Mouse (Mus musculus) CH12.LX (cell line): Measurements from ENCODE around the gene Mrpl39. TPM values are rescaled to one million over a fixed set of nuclear protein-coding genes. Genes with fewer than 3 reads are reported as not detected.

Source experiments
- DNase-seq: peaks from one replicate; pipeline ENCODE4 v3.0.0-alpha.2; 2013; ENCODE audit errors: extremely low read depth
- H3K27ac ChIP-seq: 2 replicates; pipeline ENCODE4 v1.5.1; 2012; ENCODE audit warnings: low read depth, mild to moderate bottlenecking, control low read depth, moderate library complexity; ENCODE audit not compliant: insufficient read depth
- H3K27me3 ChIP-seq: replicated peaks from 2 replicates; pipeline ENCODE3; 2012; ENCODE audit warnings: inconsistent platforms
- H3K36me3 ChIP-seq, 2 experiments: replicated peaks in 1 of 2; 2 replicates each; pipeline versions ENCODE3 to v1.6.1; 2012; ENCODE audit warnings: inconsistent platforms in 1 of 2, low read length in 1 of 2, mild to moderate bottlenecking in 1 of 2, mixed read lengths in 1 of 2, moderate library complexity in 1 of 2; ENCODE audit not compliant: control insufficient read depth in 1 of 2, insufficient read depth in 1 of 2
- H3K4me1 ChIP-seq, 2 experiments: 2 replicates each; pipeline ENCODE4 v1.6.1; 2012; ENCODE audit warnings: inconsistent platforms in 1 of 2, moderate library complexity in 1 of 2; ENCODE audit not compliant: insufficient read depth in 2 of 2, control insufficient read depth in 1 of 2
- H3K4me2 ChIP-seq: 2 replicates; pipeline ENCODE4 v1.6.1; 2012; ENCODE audit warnings: low read depth, mild to moderate bottlenecking, control low read depth; ENCODE audit not compliant: poor library complexity, insufficient read depth, severe bottlenecking
- H3K4me3 ChIP-seq, 3 experiments: fragments of 150-350 bp in 1 of 3; sonication (generic) in 1 of 3; replicated peaks in 1 of 3; 2 replicates each; pipeline versions ENCODE3 to v1.5.1; 2011 to 2012; ENCODE audit warnings: low read depth in 2 of 3, low read length in 2 of 3, mild to moderate bottlenecking in 2 of 3, moderate library complexity in 2 of 3, control low read depth in 1 of 3, improper control_type of control experiment in 1 of 3, inconsistent platforms in 1 of 3, mixed read lengths in 1 of 3; ENCODE audit not compliant: poor library complexity in 1 of 3
- H3K79me2 ChIP-seq: replicated peaks from 2 replicates; pipeline ENCODE4 v1.6.1; 2012; ENCODE audit warnings: mild to moderate bottlenecking, moderate library complexity; ENCODE audit not compliant: control insufficient read depth, poor library complexity, insufficient read depth, severe bottlenecking; ENCODE audit errors: extremely low read depth
- H3K9ac ChIP-seq: 2 replicates; pipeline ENCODE4 v1.6.1; 2012; ENCODE audit warnings: low read depth, mild to moderate bottlenecking, control low read depth, moderate library complexity; ENCODE audit not compliant: insufficient read depth
- H3K9me3 ChIP-seq: replicated peaks from 2 replicates; pipeline ENCODE3; 2012; ENCODE audit warnings: low read length, inconsistent platforms, mixed read lengths
- CHD1 ChIP-seq: IDR thresholded peaks from 2 replicates; pipeline ENCODE4 v1.6.1; 2012; ENCODE audit warnings: low read depth, low read length, improper control_type of control experiment, inconsistent platforms
- CTCF ChIP-seq, 2 experiments: IDR thresholded peaks in 1 of 2; conservative IDR thresholded peaks in 1 of 2; 2 replicates each; pipeline ENCODE4 v1.5.1; 2011 to 2012; ENCODE audit warnings: low read depth in 2 of 2, low read length in 2 of 2, improper control_type of control experiment in 1 of 2, inconsistent platforms in 1 of 2, mild to moderate bottlenecking in 1 of 2, moderate library complexity in 1 of 2
- ELF1 ChIP-seq: IDR thresholded peaks from 2 replicates; pipeline ENCODE4 v1.6.1; 2014; ENCODE audit warnings: low read depth, mild to moderate bottlenecking, inconsistent platforms, low read length, improper control_type of control experiment
- HCFC1 ChIP-seq: IDR thresholded peaks from 2 replicates; pipeline ENCODE4 v1.6.1; 2012; ENCODE audit warnings: low read depth, mild to moderate bottlenecking, inconsistent platforms, low read length, improper control_type of control experiment
- JUND ChIP-seq: conservative IDR thresholded peaks from 2 replicates; pipeline ENCODE4 v1.6.1; 2011; ENCODE audit warnings: low read depth, low read length, improper control_type of control experiment
- KAT2A ChIP-seq: IDR thresholded peaks from 2 replicates; pipeline ENCODE4 v1.6.1; 2012; ENCODE audit warnings: low read length, improper control_type of control experiment, inconsistent platforms; ENCODE audit not compliant: insufficient replicate concordance
- MAX ChIP-seq: IDR thresholded peaks from 2 replicates; pipeline ENCODE4 v1.6.1; 2011; ENCODE audit warnings: low read length, improper control_type of control experiment
- MAZ ChIP-seq: IDR thresholded peaks from 2 replicates; pipeline ENCODE4 v1.6.1; 2012; ENCODE audit warnings: low read depth, mild to moderate bottlenecking, inconsistent platforms, low read length, improper control_type of control experiment, moderate library complexity
- MXI1 ChIP-seq: IDR thresholded peaks from 2 replicates; pipeline ENCODE4 v1.6.1; 2011; ENCODE audit warnings: mild to moderate bottlenecking, low read depth, low read length, improper control_type of control experiment
- MYC ChIP-seq: IDR thresholded peaks from 2 replicates; pipeline ENCODE4 v1.6.1; 2011; ENCODE audit warnings: low read depth, mild to moderate bottlenecking, improper control_type of control experiment, low read length
- POLR2AphosphoS2 ChIP-seq: IDR thresholded peaks from 2 replicates; pipeline ENCODE4 v1.6.1; 2011; ENCODE audit warnings: low read depth, low read length, improper control_type of control experiment
- SIN3A ChIP-seq: IDR thresholded peaks from 2 replicates; pipeline ENCODE4 v1.6.1; 2012; ENCODE audit warnings: low read length, improper control_type of control experiment, inconsistent platforms
- TBP ChIP-seq: conservative IDR thresholded peaks from 2 replicates; pipeline ENCODE4 v1.6.1; 2011; ENCODE audit warnings: low read depth, low read length, improper control_type of control experiment
- TCF12 ChIP-seq: IDR thresholded peaks from 2 replicates; pipeline ENCODE4 v1.6.1; 2014; ENCODE audit warnings: low read depth, mild to moderate bottlenecking, inconsistent platforms, low read length, improper control_type of control experiment
- UBTF ChIP-seq: IDR thresholded peaks from 2 replicates; pipeline ENCODE4 v1.6.1; 2012; ENCODE audit warnings: low read depth, mild to moderate bottlenecking, inconsistent platforms, low read length, improper control_type of control experiment, moderate library complexity
- USF1 ChIP-seq: IDR thresholded peaks from 2 replicates; pipeline ENCODE4 v1.6.1; 2014; ENCODE audit warnings: low read depth, mild to moderate bottlenecking, inconsistent platforms, low read length, improper control_type of control experiment
- USF2 ChIP-seq: conservative IDR thresholded peaks from 2 replicates; pipeline ENCODE4 v1.6.1; 2011; ENCODE audit warnings: low read depth, low read length, improper control_type of control experiment
- ZC3H11A ChIP-seq: IDR thresholded peaks from 2 replicates; pipeline ENCODE4 v1.6.1; 2012; ENCODE audit warnings: low read depth, mild to moderate bottlenecking, inconsistent platforms, low read length, improper control_type of control experiment
- ZKSCAN1 ChIP-seq: IDR thresholded peaks from 2 replicates; pipeline ENCODE4 v1.6.1; 2012; ENCODE audit warnings: low read depth, inconsistent platforms, low read length, improper control_type of control experiment, borderline replicate concordance
- ZMIZ1 ChIP-seq: IDR thresholded peaks from 2 replicates; pipeline ENCODE4 v1.6.1; 2012; ENCODE audit warnings: low read depth, mild to moderate bottlenecking, inconsistent platforms, low read length, improper control_type of control experiment
- dilution Hi-C: fragments of 300-500 bp; cut with MboI; formaldehyde crosslinking; loops from 2 replicates; pipeline ENCODE4 v1.14.3; 2020; ENCODE audit warnings: low sequenced_read_pairs; ENCODE audit not compliant: extremely low pct_unique_long_range_greater_than_20kb, extremely low pct_ligation_motif_present
- in situ Hi-C: fragments of 300-500 bp; cut with MboI; formaldehyde crosslinking; loops from 3 replicates; pipeline ENCODE4 v1.14.3; 2019; ENCODE audit warnings: low sequenced_read_pairs, low pct_ligation_motif_present, low pct_unique_long_range_greater_than_20kb, mixed read lengths
- polyA plus RNA-seq: library from polyadenylated mRNA; unstranded; fragments of >175 nt; gene quantifications from 2 replicates; pipeline ENCODE4 v1.2.1, GENCODE M21; 2012; ENCODE audit warnings: low read depth; ENCODE audit not compliant: insufficient read length
- total RNA-seq, 2 experiments: library from RNA; depleted of rRNA; stranded (reverse); fragments of 300-350 nt in 1 of 2; fragments of >200 nt in 1 of 2; gene quantifications; 2 replicates each; pipeline ENCODE4 v1.2.3; 2012 to 2014

The Mrpl39 gene
- total and polyA plus RNA-seq, 3 experiments = 102 to 123 (median 110) TPM

GRCm38 (mm10) chr16:84703769-84704660 is 31.5 kb downstream of the Mrpl39 start:
- dilution Hi-C loops = no loop called here
- Histone ChIP-seq H3K4me3 (peak overlapping the region; percentile 82 to 91 (median 82)), H3K27me3 (no peaks in the 10 kb centered on the region), H3K9me3 (no peaks in the 10 kb centered on the region), H3K27ac (peak overlapping the region; percentile 79), H3K36me3 (peaks cover 29 to 43% of the 10 kb centered on the region in 2 experiments), H3K79me2 (peaks cover 73% of the 10 kb centered on the region), H3K4me1 (peaks cover 5 to 17% of the 10 kb centered on the region in 2 experiments), H3K4me2 (peak overlapping the region; percentile 35), H3K9ac (peak overlapping the region; percentile 99)
- in situ Hi-C loops = no loop called here
- no peak for TF ChIP-seq CTCF (conservative IDR thresholded peaks at IDR 0.05 in 1 of 2, IDR thresholded peaks at IDR 0.05 in 1 of 2; ENCODE audit: low read depth in 2 of 2, low read length in 2 of 2)
- TF ChIP-seq JUND = no peak
- no peak for TF ChIP-seq TCF12
- no peak for TF ChIP-seq USF1
- TF ChIP-seq USF2 = no peak
- no peak for TF ChIP-seq MAZ
- TF ChIP-seq HCFC1 = no peak
- TF ChIP-seq ELF1 = no peak
- no peak for TF ChIP-seq UBTF
- TF ChIP-seq SIN3A = no peak
- no peak for TF ChIP-seq KAT2A
- no peak for TF ChIP-seq ZKSCAN1
- no peak; the same call in 1 of the 2 replicates for TF ChIP-seq ZMIZ1
- peak; percentile 27; the same call in 1 of the 2 replicates for TF ChIP-seq TBP
- 0 out of 2 replicates have a peak, but pooled peaks have one; percentile 12 for TF ChIP-seq MYC
- TF ChIP-seq ZC3H11A = no peak
- peak; percentile 85 for TF ChIP-seq POLR2AphosphoS2
- peak; percentile 98 for TF ChIP-seq CHD1
- no peak for TF ChIP-seq MXI1
- TF ChIP-seq MAX = no peak
- no peak for DNase-seq
